Mouse (Mus musculus): ENCODE results near the gene Tuba4a. TPM values are rescaled to one million over a fixed set of nuclear protein-coding genes. Genes with fewer than 3 reads are reported as not detected.
A peak's percentile ranks its signal among the peaks of the same experiment; 100 is the strongest.

Gene Tuba4a
- polyA plus RNA-seq, 1 experiment = 391 TPM

DNA sequence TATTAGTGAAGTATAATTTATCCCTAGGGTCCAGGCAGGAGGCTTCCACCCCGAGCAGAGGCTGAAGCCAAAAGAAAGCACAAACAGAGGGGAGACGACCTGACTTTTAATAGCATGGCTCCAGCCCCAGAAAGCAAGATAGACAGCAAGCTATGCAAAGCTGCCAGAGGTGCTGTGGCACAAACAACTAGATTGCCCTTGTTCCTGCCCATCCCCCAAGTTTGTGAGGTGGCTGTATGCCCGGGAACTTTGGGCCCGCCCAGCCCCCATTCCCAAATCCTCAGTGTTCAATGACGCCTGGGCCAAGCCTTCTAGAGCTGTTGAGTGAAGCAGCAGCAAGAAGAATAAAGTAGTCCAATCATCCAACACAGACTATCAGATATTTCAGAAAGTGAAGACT is 4.8 kb downstream of the Tuba4a start:
- DNase-seq = peak; percentile 52 to 55
- Histone ChIP-seq H3K4me3 (replicated peaks; ENCODE audit: insufficient read depth, low read depth, low read length) (peak overlapping the region; percentile 17), H3K27ac (ENCODE audit: insufficient read depth, low read length) (no peak overlapping the region), H3K27me3 (ENCODE audit: control insufficient read depth, insufficient read depth, low read length) (no peaks in the 10 kb centered on the region), H3K4me1 (ENCODE audit: control insufficient read depth, insufficient read depth, low read length) (peaks cover 27% of the 10 kb centered on the region)
- TF ChIP-seq CTCF (IDR thresholded peaks at IDR 0.05; ENCODE audit: borderline replicate concordance, insufficient read depth, low read depth, low read length) = no peak
- TF ChIP-seq POLR2A (IDR thresholded peaks at IDR 0.05; ENCODE audit: borderline replicate concordance, insufficient read depth, low read length) = no peak
- 27% methylated on average over 5 of the region's 5 CpGs for WGBS

DNA sequence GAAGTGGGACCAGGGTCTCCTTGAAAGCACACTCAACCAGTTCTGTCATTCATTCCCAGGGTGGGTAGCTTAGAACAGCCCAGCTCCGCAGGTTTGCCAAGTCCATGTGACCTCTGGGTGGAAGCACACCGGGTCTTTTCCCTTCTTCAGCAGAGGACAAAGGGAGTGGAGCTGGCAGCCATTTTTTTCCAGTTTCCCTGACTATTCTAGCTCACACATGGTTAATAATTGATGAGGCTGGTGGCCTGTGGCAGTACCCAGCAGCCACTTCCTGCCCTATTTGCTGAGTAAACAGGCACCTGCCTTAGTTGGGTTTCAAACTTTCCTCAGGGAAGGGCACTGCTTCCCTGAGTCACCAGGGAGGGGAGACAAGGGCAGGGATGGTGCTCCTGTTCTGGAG is 5.2 kb downstream of the Tuba4a start:
- TF ChIP-seq CTCF (IDR thresholded peaks at IDR 0.05; ENCODE audit: borderline replicate concordance, insufficient read depth, low read depth, low read length) (no peak), POLR2A (IDR thresholded peaks at IDR 0.05; ENCODE audit: borderline replicate concordance, insufficient read depth, low read length) (no peak)
- Histone ChIP-seq H3K27ac (ENCODE audit: insufficient read depth, low read length) (no peak overlapping the region), H3K4me3 (replicated peaks; ENCODE audit: insufficient read depth, low read depth, low read length) (peak overlapping the region; percentile 17), H3K4me1 (ENCODE audit: control insufficient read depth, insufficient read depth, low read length) (peaks cover 27% of the 10 kb centered on the region), H3K27me3 (ENCODE audit: control insufficient read depth, insufficient read depth, low read length) (no peaks in the 10 kb centered on the region)
- WGBS = 33% methylated on average over 2 of the region's 2 CpGs
- DNase-seq = no peak

DNA sequence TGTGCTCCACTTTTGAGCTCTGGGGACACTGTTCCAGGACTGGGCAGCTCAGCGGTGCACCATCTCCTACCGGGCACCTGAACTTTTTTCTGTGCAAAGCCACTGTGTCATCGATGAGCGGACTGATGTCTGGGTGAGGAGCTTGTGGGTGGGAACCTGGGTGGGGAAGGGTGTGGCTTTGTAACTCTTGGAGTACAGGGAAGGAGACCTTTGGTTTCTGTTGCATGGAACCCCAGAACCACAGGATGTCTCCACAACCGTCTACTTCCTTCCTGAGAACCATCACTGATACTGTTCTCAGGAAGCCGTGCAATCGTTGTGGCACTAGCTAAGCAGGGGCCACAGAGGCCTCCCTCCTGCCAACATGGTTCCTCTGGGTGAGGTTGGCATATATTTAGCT is 6.6 kb downstream of the Tuba4a start:
- TF ChIP-seq POLR2A (IDR thresholded peaks at IDR 0.05; ENCODE audit: borderline replicate concordance, insufficient read depth, low read length) (no peak), CTCF (IDR thresholded peaks at IDR 0.05; ENCODE audit: borderline replicate concordance, insufficient read depth, low read depth, low read length) (no peak)
- DNase-seq = no peak
- H3K4me3 ChIP-seq (replicated peaks; ENCODE audit: insufficient read depth, low read depth, low read length) = no peak overlapping the region
- H3K4me1 ChIP-seq (ENCODE audit: control insufficient read depth, insufficient read depth, low read length) = peaks cover 27% of the 10 kb centered on the region
- no peaks in the 10 kb centered on the region for H3K27me3 ChIP-seq (ENCODE audit: control insufficient read depth, insufficient read depth, low read length)
- 74% methylated on average over 7 of the region's 7 CpGs for WGBS
- H3K27ac ChIP-seq (ENCODE audit: insufficient read depth, low read length) = no peak overlapping the region

DNA sequence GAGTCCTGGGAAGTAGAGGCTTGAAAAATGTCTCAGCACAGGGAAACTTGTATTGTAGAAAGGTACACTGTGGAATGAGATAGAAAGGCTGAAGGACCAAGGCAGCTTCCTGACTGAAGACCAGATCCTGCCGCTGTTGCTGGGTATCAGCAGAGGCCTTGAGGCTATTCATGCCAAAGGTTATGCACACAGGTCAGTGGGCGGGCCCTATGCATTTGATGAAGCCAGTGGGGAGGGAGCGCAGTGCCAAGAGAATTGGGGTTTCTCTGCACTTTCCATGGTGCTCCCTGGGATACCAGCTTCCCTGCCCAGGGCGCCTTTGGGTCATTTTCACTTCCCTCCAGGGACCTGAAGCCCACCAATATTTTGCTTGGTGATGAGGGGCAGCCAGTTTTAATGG is 7.1 kb downstream of the Tuba4a start:
- WGBS = 75% methylated on average over 4 of the region's 4 CpGs
- H3K27ac ChIP-seq (ENCODE audit: insufficient read depth, low read length) = no peak overlapping the region
- no peak for DNase-seq
- peaks cover 27% of the 10 kb centered on the region for H3K4me1 ChIP-seq (ENCODE audit: control insufficient read depth, insufficient read depth, low read length)
- no peaks in the 10 kb centered on the region for H3K27me3 ChIP-seq (ENCODE audit: control insufficient read depth, insufficient read depth, low read length)
- no peak overlapping the region for H3K4me3 ChIP-seq (replicated peaks; ENCODE audit: insufficient read depth, low read depth, low read length)
- no peak for TF ChIP-seq POLR2A (IDR thresholded peaks at IDR 0.05; ENCODE audit: borderline replicate concordance, insufficient read depth, low read length)
- TF ChIP-seq CTCF (IDR thresholded peaks at IDR 0.05; ENCODE audit: borderline replicate concordance, insufficient read depth, low read depth, low read length) = no peak

DNA sequence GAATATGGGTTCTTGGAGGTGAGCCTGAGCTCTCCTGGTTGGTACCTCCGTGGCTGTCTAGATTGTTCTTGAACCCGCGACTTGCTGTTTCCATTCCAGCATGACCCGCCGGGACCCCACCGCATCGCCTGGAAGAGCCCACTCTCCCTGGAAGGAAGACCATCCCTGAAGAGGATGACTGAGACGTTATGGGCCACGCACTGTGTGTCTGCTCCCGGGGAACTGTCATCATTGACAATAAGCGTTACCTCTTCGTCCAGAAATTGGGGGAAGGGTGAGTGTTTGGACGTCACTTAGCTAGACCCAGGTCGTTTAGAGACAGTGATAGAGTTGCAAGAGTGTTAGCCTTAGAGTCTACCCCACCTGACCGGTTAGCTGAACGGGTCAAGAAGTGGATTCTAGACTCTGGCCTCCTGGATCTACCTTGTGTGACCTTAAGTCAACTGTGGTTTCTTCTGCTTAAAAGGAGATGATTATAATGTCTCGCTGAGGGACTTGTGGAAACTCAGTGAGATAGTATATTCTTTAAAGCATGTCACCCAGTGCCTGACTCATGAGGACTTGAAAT is 8.4 kb downstream of the Tuba4a start:
- 12% methylated on average over 17 of the region's 17 CpGs for WGBS
- Histone ChIP-seq H3K27ac (ENCODE audit: insufficient read depth, low read length) (0 out of 2 replicates have a peak overlapping the region, but pooled peaks have one; percentile 3), H3K4me1 (ENCODE audit: control insufficient read depth, insufficient read depth, low read length) (peaks cover 24% of the 10 kb centered on the region), H3K27me3 (ENCODE audit: control insufficient read depth, insufficient read depth, low read length) (no peaks in the 10 kb centered on the region), H3K4me3 (replicated peaks; ENCODE audit: insufficient read depth, low read depth, low read length) (peak overlapping the region; percentile 65)
- TF ChIP-seq CTCF (IDR thresholded peaks at IDR 0.05; ENCODE audit: borderline replicate concordance, insufficient read depth, low read depth, low read length) (no peak), POLR2A (IDR thresholded peaks at IDR 0.05; ENCODE audit: borderline replicate concordance, insufficient read depth, low read length) (no peak)
- no peak for DNase-seq

DNA sequence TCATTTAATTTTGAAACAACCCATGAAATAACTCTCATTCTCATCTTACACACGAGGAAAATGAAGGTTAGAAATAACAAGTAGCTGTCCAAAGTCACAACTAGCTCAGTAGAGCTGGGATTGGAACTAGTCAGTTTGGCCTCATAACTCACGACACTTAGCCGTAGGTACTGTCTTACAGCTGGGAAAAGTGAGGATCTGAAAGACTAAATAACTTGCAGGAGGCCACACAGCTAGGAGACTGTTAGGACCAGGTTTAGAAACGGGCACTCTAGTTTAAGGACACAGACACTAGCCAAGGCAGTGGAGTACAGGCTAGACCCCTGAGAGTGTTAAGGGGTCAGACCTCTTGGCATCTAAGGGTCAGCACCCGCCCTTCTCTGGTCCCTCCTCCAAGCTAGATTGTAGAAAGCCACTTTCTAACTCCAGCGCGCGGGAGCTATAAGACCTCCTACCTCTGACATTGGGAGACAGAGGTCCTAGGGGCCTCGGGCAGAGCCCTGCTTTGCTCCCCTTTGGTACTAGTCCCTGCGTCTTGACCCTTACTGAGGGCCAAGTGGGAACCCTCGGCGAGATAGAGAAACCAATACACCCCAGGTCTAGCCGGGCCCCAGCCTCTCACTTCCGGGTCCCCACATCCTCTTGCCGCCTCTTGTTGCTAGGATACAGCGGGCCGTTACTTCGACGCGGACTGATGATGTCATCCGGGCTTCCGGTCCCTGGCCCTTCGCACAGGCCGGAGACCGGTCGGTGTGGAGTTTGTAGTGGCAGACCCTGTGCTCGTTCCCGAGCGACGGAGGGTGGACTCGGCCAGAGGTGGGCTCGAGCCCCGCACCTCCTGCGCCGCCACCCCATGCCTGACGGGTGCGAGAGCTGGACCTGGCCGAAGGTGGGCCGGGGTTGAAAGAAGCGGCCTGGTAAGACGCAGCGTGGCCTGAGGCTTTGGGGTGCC is 9.3 kb downstream of the Tuba4a start, which contains the start of the genes Glb1l and Stk16:
Gene Glb1l, minus strand, starts transcription at position 678 of the 952 bp plus-strand sequence.
Gene Stk16, plus strand, starts transcription at position 703 of the 952 bp plus-strand sequence.
- H3K4me3 ChIP-seq (replicated peaks; ENCODE audit: insufficient read depth, low read depth, low read length) = peak within 1 kb of the TSS; percentile 65
- 0 out of 2 replicates have a peak within 1 kb of the TSS, but pooled peaks have one; percentile 19 for H3K27ac ChIP-seq (ENCODE audit: insufficient read depth, low read length)
- H3K4me1 ChIP-seq (ENCODE audit: control insufficient read depth, insufficient read depth, low read length) = peaks cover 16% of the 10 kb centered on the region; the same call in 1 of the 2 replicates
- peak; percentile 96 to 97 for DNase-seq
- TF ChIP-seq POLR2A (IDR thresholded peaks at IDR 0.05; ENCODE audit: borderline replicate concordance, insufficient read depth, low read length) (peak; percentile 63; the same call in 1 of the 2 replicates), CTCF (IDR thresholded peaks at IDR 0.05; ENCODE audit: borderline replicate concordance, insufficient read depth, low read depth, low read length) (no peak)
- 5% methylated on average over 42 of the region's 42 CpGs for WGBS
- H3K27me3 ChIP-seq (ENCODE audit: control insufficient read depth, insufficient read depth, low read length) = no peaks in the 10 kb centered on the region

DNA sequence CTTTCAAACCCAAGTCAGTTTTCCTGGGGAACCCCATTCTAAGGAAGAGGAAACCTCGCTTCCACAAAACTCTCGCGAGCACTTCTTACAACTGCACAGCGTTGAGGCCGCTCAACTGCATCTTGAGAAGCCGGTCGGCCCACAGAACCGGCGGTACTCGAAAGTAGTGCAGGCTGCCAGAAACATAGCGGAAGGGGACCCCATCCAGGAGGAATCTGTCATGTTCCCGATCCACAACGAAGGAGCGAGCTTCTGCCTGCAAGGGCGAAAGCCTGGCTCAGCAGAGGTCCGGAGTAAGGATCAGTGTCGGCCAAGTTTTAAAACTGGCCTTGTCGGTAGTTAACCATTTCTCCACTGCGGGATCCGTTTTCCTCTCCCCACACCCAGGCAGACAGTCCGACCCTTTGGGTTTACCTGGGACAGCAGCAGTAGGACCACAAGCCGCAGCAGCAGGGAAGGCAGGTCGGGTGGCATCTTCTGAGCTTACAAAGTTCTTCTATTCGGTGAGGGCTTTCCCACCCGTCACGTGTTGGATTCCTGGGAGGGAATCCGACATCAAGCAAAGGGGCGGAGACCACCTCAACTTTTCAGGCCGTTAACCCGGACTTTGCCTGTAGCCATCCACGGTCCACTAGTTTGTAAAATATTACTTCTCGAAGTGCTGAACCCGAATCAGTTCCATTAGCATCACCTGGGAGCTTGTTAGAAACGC is 10.5 kb downstream of the Tuba4a start:
- no peaks in the 10 kb centered on the region for H3K27me3 ChIP-seq (ENCODE audit: control insufficient read depth, insufficient read depth, low read length)
- TF ChIP-seq CTCF (IDR thresholded peaks at IDR 0.05; ENCODE audit: borderline replicate concordance, insufficient read depth, low read depth, low read length) (no peak), POLR2A (IDR thresholded peaks at IDR 0.05; ENCODE audit: borderline replicate concordance, insufficient read depth, low read length) (no peak)
- whole genome bisulfite sequencing = 12% methylated on average over 34 of the region's 34 CpGs
- peak overlapping the region; percentile 34 for H3K4me3 ChIP-seq (replicated peaks; ENCODE audit: insufficient read depth, low read depth, low read length)
- H3K4me1 ChIP-seq (ENCODE audit: control insufficient read depth, insufficient read depth, low read length) = peaks cover 16% of the 10 kb centered on the region; the same call in 1 of the 2 replicates
- no peak overlapping the region for H3K27ac ChIP-seq (ENCODE audit: insufficient read depth, low read length)
- no peak for DNase-seq
